Mouse (Mus musculus): ENCODE data around the gene Arhgap18.

DNA sequence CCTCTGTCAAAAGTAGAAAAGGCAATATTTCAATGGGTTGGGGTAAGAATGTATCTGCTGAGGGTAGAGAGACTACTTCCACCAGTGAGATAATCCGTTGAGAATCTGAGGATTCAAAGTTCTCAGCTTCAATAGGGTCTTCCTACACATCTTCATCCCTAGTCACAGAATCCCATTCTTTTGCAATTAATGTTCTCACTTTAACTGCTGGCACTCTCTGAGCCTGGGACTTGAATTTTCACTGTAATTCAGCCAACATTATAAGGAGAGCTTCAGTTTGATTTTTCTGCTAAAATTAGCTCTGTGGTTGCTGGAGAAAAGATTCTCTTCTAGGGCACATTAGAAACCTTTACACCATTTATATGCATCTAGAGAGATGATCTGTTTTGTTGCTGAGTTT, 150.6 kb downstream of the Arhgap18 start:
- TF ChIP-seq CTCF (IDR thresholded peaks at IDR 0.05; ENCODE audit: low read depth, low read length) (no peak), POLR2A (IDR thresholded peaks at IDR 0.05; ENCODE audit: borderline replicate concordance, low read depth, low read length) (no peak)

All from bone marrow macrophage, adult 2 months (primary cell).